Mouse (Mus musculus) stomach, adult 2 months (tissue): ENCODE results near the gene Atp2a2. TPM values are rescaled to one million over a fixed set of nuclear protein-coding genes. Genes with fewer than 3 reads are reported as not detected.

Source experiments
- polyA plus RNA-seq: library from polyadenylated mRNA; depleted of rRNA; stranded (reverse); fragments of >200 nt; gene quantifications from 2 replicates; pipeline ENCODE4 v1.2.3, GENCODE M21; 2012; rRNA removed

Gene Atp2a2
- 38.9 and 42.4 TPM in 2 replicates for polyA plus RNA-seq

GRCm38 (mm10) chr5:122502077-122502941 lies at the start of gene Atp2a2:
Gene Atp2a2 (minus strand): TSS chr5:122502225.

GRCm38 (mm10) chr5:122421271-122422068 lies 80.6 kb downstream of the Atp2a2 start, which contains the start of gene Anapc7:
Gene Anapc7 (plus strand): TSS chr5:122421693.

Other genes with a start within 250 kb of the Atp2a2 start
- gene Tctn1, start 237.8 kb downstream of the Atp2a2 start, polyA plus RNA-seq, result 8.8 and 10.5 TPM in 2 replicates
- 11.9 and 13.2 TPM in 2 replicates for gene Pptc7, start 217.9 kb downstream of the Atp2a2 start, polyA plus RNA-seq
- 0.90 and 1.2 TPM in 2 replicates for gene Rad9b, start 148.0 kb downstream of the Atp2a2 start, polyA plus RNA-seq
- gene Vps29, start 147.9 kb downstream of the Atp2a2 start, polyA plus RNA-seq, result 7.0 and 8.9 TPM in 2 replicates
- gene Gpn3, start 130.3 kb downstream of the Atp2a2 start, polyA plus RNA-seq, result 29.0 and 30.5 TPM in 2 replicates
- 4.2 and 6.9 TPM in 2 replicates for gene Fam216a, start 129.9 kb downstream of the Atp2a2 start, polyA plus RNA-seq
- gene Arpc3, start 110.3 kb downstream of the Atp2a2 start, polyA plus RNA-seq, result 63.6 and 87.7 TPM in 2 replicates
- 12.0 and 14.9 TPM in 2 replicates for gene Anapc7, start 80.5 kb downstream of the Atp2a2 start, polyA plus RNA-seq
- gene Ift81, start 112.3 kb upstream of the Atp2a2 start, polyA plus RNA-seq, result 0.31 and 0.62 TPM in 2 replicates
- gene P2rx7, start 141.7 kb upstream of the Atp2a2 start, polyA plus RNA-seq, result 5.0 and 7.4 TPM in 2 replicates
- gene P2rx4, start 205.3 kb upstream of the Atp2a2 start, polyA plus RNA-seq, result 26.7 and 29.5 TPM in 2 replicates